Mouse (Mus musculus) kidney, postnatal 0 days (tissue): ENCODE results near the gene Zfp607b. TPM values are rescaled to one million over a fixed set of nuclear protein-coding genes. Genes with fewer than 3 reads are reported as not detected.

ENCODE experiments used
- ATAC-seq: fragments of 200-750 bp; cut with Nextera tagmentation; replicated peaks from 2 replicates; pipeline ENCODE4 v1.8.0; 2017; ENCODE audit warnings: low read depth, moderate number of reproducible peaks, moderate TSS enrichment, moderate library complexity; ENCODE audit not compliant: low FRiP score
- DNase-seq: peaks from one replicate; pipeline ENCODE4 v3.0.0-alpha.2; 2016; ENCODE audit warnings: low spot score
- H3K27ac ChIP-seq: fragments of 300-500 bp; sonication (generic); 2 replicates; pipeline ENCODE4 v1.5.1; 2014; ENCODE audit warnings: mild to moderate bottlenecking
- H3K27me3 ChIP-seq: fragments of 300-500 bp; sonication (generic); 2 replicates; pipeline ENCODE4 v1.6.1; 2014; ENCODE audit warnings: low read length, mixed read lengths; ENCODE audit not compliant: insufficient read depth
- H3K36me3 ChIP-seq: fragments of 300-500 bp; sonication (generic); 2 replicates; pipeline ENCODE4 v1.6.1; 2014; ENCODE audit warnings: low read length, mixed read lengths; ENCODE audit not compliant: insufficient read depth
- H3K4me1 ChIP-seq: fragments of 300-500 bp; sonication (generic); replicated peaks from 2 replicates; pipeline ENCODE4 v1.6.1; 2014; ENCODE audit warnings: antibody characterized with exemption, low read length, mixed read lengths; ENCODE audit not compliant: insufficient read depth
- H3K4me2 ChIP-seq: fragments of 300-500 bp; sonication (generic); 2 replicates; pipeline ENCODE4 v1.6.1; 2014; ENCODE audit warnings: mild to moderate bottlenecking, low read length, moderate library complexity, mixed read lengths
- H3K4me3 ChIP-seq: fragments of 300-500 bp; sonication (generic); replicated peaks from 2 replicates; pipeline ENCODE4 v1.5.1; 2014; ENCODE audit warnings: low read depth, low read length
- H3K9ac ChIP-seq: fragments of 300-500 bp; sonication (generic); 2 replicates; pipeline ENCODE4 v1.6.1; 2014; ENCODE audit warnings: low read depth, low read length
- H3K9me3 ChIP-seq: fragments of 300-500 bp; sonication (generic); replicated peaks from 2 replicates; pipeline ENCODE4 v1.6.1; 2016; ENCODE audit warnings: low read length, inconsistent platforms, mixed read lengths
- CTCF ChIP-seq: IDR thresholded peaks from 2 replicates; pipeline ENCODE4 v1.5.1; 2016; ENCODE audit warnings: antibody characterized with exemption, low read depth, mild to moderate bottlenecking, moderate library complexity
- WGBS: fragments of 180-500 bp; shearing (Covaris S2); extraction: QIAGEN DNeasy Blood & Tissue Kit; methylation state at CpG from one replicate; pipeline ENCODE4 v1.1.7; 2014; 5-methylcytosine and 5-hydroxymethylcytosine counted together
- polyA plus RNA-seq: library from polyadenylated mRNA; unstranded; fragments of >200 nt; fragmentation: Nextera tagmentation; extraction: Ambion mirVana; gene quantifications from 2 replicates; pipeline ENCODE4 v1.2.1, GENCODE M21; 2015

Zfp607b gene
- polyA plus RNA-seq, 1 experiment from 2014 or later = 3.2 TPM

- H3K4me1 ChIP-seq = no peaks in the 10 kb centered on the region; the same call in 1 of the 2 replicates
- 0 out of 2 replicates have a peak, but pooled peaks cover 5% of the 10 kb centered on the region for H3K36me3 ChIP-seq
- TF ChIP-seq CTCF = peak; percentile 11; the same call in 1 of the 2 replicates
- H3K4me2 ChIP-seq = peak within 1 kb of the TSS; percentile 33; the same call in 1 of the 2 replicates
- 4% methylated on average over 62 of the region's 62 CpGs for WGBS
- peaks cover 30% of the 10 kb centered on the region for H3K27me3 ChIP-seq
- no peak within 1 kb of the TSS for H3K27ac ChIP-seq
- peak; percentile 68 for DNase-seq
- no peak within 1 kb of the TSS for H3K4me3 ChIP-seq
- no peak within 1 kb of the TSS for H3K9ac ChIP-seq
- H3K9me3 ChIP-seq = no peaks in the 10 kb centered on the region
- no peak; the same call in 1 of the 2 replicates for ATAC-seq
These were observed 35.3 kb upstream of the Zfp607b start, which contains the start of gene Ttc9b for GRCm38 (mm10) chr7:27653681-27654437. Gene Ttc9b, plus strand, starts transcription at chr7:27653915.

- ATAC-seq (no peak), DNase-seq (no peak)
- no peak overlapping the region for H3K4me3 ChIP-seq
- TF ChIP-seq CTCF = peak; percentile 44
- 72% methylated on average over 20 of the region's 20 CpGs for WGBS
- H3K27ac ChIP-seq = no peak overlapping the region
- 0 out of 2 replicates have a peak, but pooled peaks cover 5% of the 10 kb centered on the region for H3K36me3 ChIP-seq
- no peak overlapping the region for H3K9ac ChIP-seq
- H3K4me2 ChIP-seq = no peak overlapping the region
- H3K4me1 ChIP-seq = no peaks in the 10 kb centered on the region; the same call in 1 of the 2 replicates
- H3K27me3 ChIP-seq = peaks cover 30% of the 10 kb centered on the region
- no peaks in the 10 kb centered on the region for H3K9me3 ChIP-seq
These were observed 34.4 kb upstream of the Zfp607b start for GRCm38 (mm10) chr7:27654607-27655276.

GRCm38 (mm10) chr7:27655545-27655944 is 33.6 kb upstream of the Zfp607b start:
- no peak overlapping the region for H3K9ac ChIP-seq
- H3K36me3 ChIP-seq = 0 out of 2 replicates have a peak, but pooled peaks cover 5% of the 10 kb centered on the region
- no peak overlapping the region for H3K4me3 ChIP-seq
- H3K9me3 ChIP-seq = no peaks in the 10 kb centered on the region
- no peak overlapping the region for H3K4me2 ChIP-seq
- no peaks in the 10 kb centered on the region; the same call in 1 of the 2 replicates for H3K4me1 ChIP-seq
- no peak for ATAC-seq
- H3K27ac ChIP-seq = no peak overlapping the region
- DNase-seq = no peak
- no peak for TF ChIP-seq CTCF
- 32% methylated on average over 11 of the region's 11 CpGs for WGBS
- H3K27me3 ChIP-seq = peaks cover 30% of the 10 kb centered on the region

GRCm38 (mm10) chr7:27656600-27656999 is 32.5 kb upstream of the Zfp607b start:
- WGBS = 91% methylated on average over 16 of the region's 16 CpGs
- DNase-seq (no peak), ATAC-seq (no peak)
- Histone ChIP-seq H3K27ac (no peak overlapping the region), H3K27me3 (peaks cover 30% of the 10 kb centered on the region), H3K4me1 (no peaks in the 10 kb centered on the region; the same call in 1 of the 2 replicates), H3K9me3 (no peaks in the 10 kb centered on the region), H3K4me2 (no peak overlapping the region), H3K9ac (no peak overlapping the region), H3K4me3 (no peak overlapping the region), H3K36me3 (peaks cover 13% of the 10 kb centered on the region)
- no peak for TF ChIP-seq CTCF

GRCm38 (mm10) chr7:27657824-27658395 is 31.2 kb upstream of the Zfp607b start:
- no peak for TF ChIP-seq CTCF

More at GRCm38 (mm10) chr7:27657824-27658395, 31.2 kb upstream of the Zfp607b start:
- H3K27me3 ChIP-seq = peaks cover 23% of the 10 kb centered on the region
- no peaks in the 10 kb centered on the region for H3K9me3 ChIP-seq
- WGBS = 30% methylated on average over 53 of the region's 53 CpGs
- peaks cover 19% of the 10 kb centered on the region for H3K36me3 ChIP-seq
- H3K4me3 ChIP-seq = no peak overlapping the region
- no peak for DNase-seq
- no peaks in the 10 kb centered on the region; the same call in 1 of the 2 replicates for H3K4me1 ChIP-seq
- no peak for ATAC-seq
- H3K9ac ChIP-seq = no peak overlapping the region
- H3K27ac ChIP-seq = no peak overlapping the region
- H3K4me2 ChIP-seq = 0 out of 2 replicates have a peak overlapping the region, but pooled peaks have one; percentile 18
